In genomic region chr13:3807131-3807827, GRCm38 (mm10) we compare ENCODE assay signal across 30 mouse cellular contexts. TPM values are rescaled to one million over a fixed set of nuclear protein-coding genes. Genes with fewer than 3 reads are reported as not detected.
A peak's percentile ranks its signal among the peaks of the same experiment; 100 is the strongest.
DNase-seq lines count a peak whose midpoint lies in the region; ATAC-seq and TF ChIP-seq lines count a peak whose summit lies in the region.
"Had no signal": no experiment of that assay in that cellular context is flagged by ENCODE, and none has a peak within 500 bp of the region (broad histone marks: within the 10 kb centered on the region; RNA-seq: fewer than 3 reads in every experiment).

No protein-coding gene starts in this region.

- no peaks in the 10 kb centered on the region for H3K27me3 ChIP-seq in kidney, embryonic 15.5 days
- peaks cover 0 to 2% of the 10 kb centered on the region in 2 experiments; a peak in 1 of 4 replicates for H3K27me3 ChIP-seq in MEL (ENCODE audit: control insufficient read depth in 1 of 2, insufficient read depth in 2 of 2, low read length in 2 of 2)
- no peaks in the 10 kb centered on the region for H3K27me3 ChIP-seq in limb, embryonic 14.5 days (ENCODE audit: control insufficient read depth, insufficient read depth, low read length)
- H3K27me3 ChIP-seq: forebrain, embryonic 15.5 days; heart, embryonic 12.5 days; intestine, embryonic 15.5 days; midbrain, embryonic 15.5 days had no signal

- no peak for TF ChIP-seq EP300 in MEL (IDR thresholded peaks at IDR 0.05; ENCODE audit: low read depth in 1 of 2, low read length in 2 of 2)

- no peak overlapping the region for H3K9ac ChIP-seq in kidney, embryonic 15.5 days
- no peak overlapping the region for H3K9ac ChIP-seq in MEL (ENCODE audit: control insufficient read depth, low read depth, low read length, poor library complexity, severe bottlenecking)
- no peak overlapping the region for H3K9ac ChIP-seq in limb, embryonic 14.5 days (ENCODE audit: low read depth, low read length, severe bottlenecking)
- H3K9ac ChIP-seq: forebrain, embryonic 15.5 days; heart, embryonic 12.5 days; hindbrain, embryonic 14.5 days; intestine, embryonic 15.5 days; midbrain, embryonic 15.5 days had no signal

- TF ChIP-seq RAD21 in MEL (IDR thresholded peaks at IDR 0.05; ENCODE audit: low read depth, low read length) = no peak

- no peak for TF ChIP-seq POLR2A in MEL (IDR thresholded peaks at IDR 0.05; ENCODE audit: control insufficient read depth in 1 of 2, insufficient read depth in 1 of 2, low read depth in 1 of 2, low read length in 2 of 2, poor library complexity in 1 of 2)
- no peak for TF ChIP-seq POLR2A in limb, embryonic 14.5 days (IDR thresholded peaks at IDR 0.05; ENCODE audit: borderline replicate concordance, extremely low read depth, insufficient read depth, insufficient read length)

- peak; percentile 16 to 30 for DNase-seq in kidney, postnatal 36 days
- DNase-seq in MEL (ENCODE audit: low read depth, low spot score) (no peak), NIH3T3 (ENCODE audit: low read depth) (peak; percentile 42)
- peak; percentile 29 for DNase-seq in limb, embryonic 14.5 days (ENCODE audit: low spot score)
- no peak for DNase-seq in right cerebral cortex, postnatal 10 days (ENCODE audit: low spot score in 2 of 2)
- DNase-seq in layer of hippocampus, adult 9-10 months (ENCODE audit: low spot score) = no peak
- DNase-seq: cerebellum, adult 18-20 months; cerebellum, postnatal 36 days; heart, postnatal 14 days; lung, postnatal 10 days; retina, postnatal 1 day; thymus, postnatal 25 days had no signal

- H3K27ac ChIP-seq in kidney, embryonic 15.5 days = no peak overlapping the region
- no peak overlapping the region for H3K27ac ChIP-seq in MEL (ENCODE audit: control insufficient read depth, low read depth, low read length)
- H3K27ac ChIP-seq in limb, embryonic 14.5 days (replicated peaks; ENCODE audit: low read depth, low read length) = peak overlapping the region; percentile 70
- H3K27ac ChIP-seq: forebrain, embryonic 15.5 days; hindbrain, embryonic 14.5 days; intestine, embryonic 15.5 days; midbrain, embryonic 15.5 days; stomach, postnatal 0 days had no signal

- TF ChIP-seq CTCF in MEL (IDR thresholded peaks at IDR 0.05 in 2 of 3, conservative IDR thresholded peaks at IDR 0.05 in 1 of 3; ENCODE audit: control insufficient read depth in 1 of 3, insufficient read depth in 1 of 3, low read depth in 2 of 3, low read length in 3 of 3, poor library complexity in 1 of 3, severe bottlenecking in 1 of 3) = no peak

- no peaks in the 10 kb centered on the region for H3K9me3 ChIP-seq in kidney, embryonic 15.5 days (replicated peaks)
- H3K9me3 ChIP-seq in MEL (replicated peaks; ENCODE audit: insufficient read depth, low read length) = no peaks in the 10 kb centered on the region
- H3K9me3 ChIP-seq in limb, embryonic 14.5 days (ENCODE audit: control insufficient read depth, low read length) = no peaks in the 10 kb centered on the region
- H3K9me3 ChIP-seq: forebrain, embryonic 15.5 days; intestine, embryonic 15.5 days; midbrain, embryonic 15.5 days had no signal

- 80% methylated on average over 7 of the region's 7 CpGs for WGBS in kidney, embryonic 15.5 days
- WGBS in limb, embryonic 14.5 days = 63% methylated on average over 7 of the region's 7 CpGs

- peaks cover 17% of the 10 kb centered on the region; the same call in 1 of the 2 replicates for H3K4me1 ChIP-seq in kidney, embryonic 15.5 days
- H3K4me1 ChIP-seq in MEL (ENCODE audit: control insufficient read depth in 1 of 2, insufficient read depth in 2 of 2, low read length in 2 of 2) = peaks cover 0 to 3% of the 10 kb centered on the region in 2 experiments; a peak in 2 of 4 replicates
- H3K4me1 ChIP-seq in limb, embryonic 14.5 days (ENCODE audit: control insufficient read depth, insufficient read depth, low read length) = peaks cover 11% of the 10 kb centered on the region; the same call in 1 of the 2 replicates
- H3K4me1 ChIP-seq: forebrain, embryonic 15.5 days; heart, embryonic 12.5 days; intestine, embryonic 15.5 days; midbrain, embryonic 15.5 days had no signal

- H3K36me3 ChIP-seq in kidney, embryonic 15.5 days = no peaks in the 10 kb centered on the region
- H3K36me3 ChIP-seq in MEL (ENCODE audit: control insufficient read depth in 1 of 2, insufficient read depth in 2 of 2, low read length in 2 of 2) = peaks cover 0 to 2% of the 10 kb centered on the region in 2 experiments; a peak in 1 of 4 replicates
- H3K36me3 ChIP-seq in limb, embryonic 14.5 days (ENCODE audit: control insufficient read depth, insufficient read depth, low read length) = no peaks in the 10 kb centered on the region
- H3K36me3 ChIP-seq: forebrain, embryonic 15.5 days; heart, embryonic 12.5 days; intestine, embryonic 15.5 days; midbrain, embryonic 15.5 days had no signal

- no peak overlapping the region for H3K4me2 ChIP-seq in kidney, embryonic 15.5 days
- H3K4me2 ChIP-seq in limb, embryonic 14.5 days (replicated peaks; ENCODE audit: low read depth, low read length, severe bottlenecking) = no peak overlapping the region
- H3K4me2 ChIP-seq: forebrain, embryonic 15.5 days; heart, embryonic 12.5 days; hindbrain, embryonic 14.5 days; intestine, embryonic 15.5 days; midbrain, embryonic 15.5 days had no signal

- ATAC-seq in kidney, embryonic 15.5 days (replicated peaks; ENCODE audit: low FRiP score) = no peak
- ATAC-seq in limb, embryonic 14.5 days (ENCODE audit: low FRiP score, low read depth) = peak; percentile 78; the same call in 1 of the 2 replicates
- ATAC-seq: CD4-positive, CD25-positive, alpha-beta regulatory T cell, adult 4 months; forebrain, embryonic 15.5 days; intestine, embryonic 15.5 days; midbrain, embryonic 15.5 days had no signal

- no peaks in the 10 kb centered on the region for H3K79me2 ChIP-seq in MEL (ENCODE audit: control insufficient read depth, insufficient read depth, low read length, poor library complexity)

- H3K4me3 ChIP-seq in kidney, embryonic 15.5 days (replicated peaks) = no peak overlapping the region
- H3K4me3 ChIP-seq in MEL (ENCODE audit: control insufficient read depth in 1 of 2, insufficient read depth in 1 of 2, low read depth in 2 of 2, low read length in 2 of 2) = no peak overlapping the region
- no peak overlapping the region for H3K4me3 ChIP-seq in limb, embryonic 14.5 days (replicated peaks; ENCODE audit: low read length)
- H3K4me3 ChIP-seq: forebrain, embryonic 15.5 days; heart, embryonic 12.5 days; intestine, embryonic 15.5 days; midbrain, embryonic 15.5 days had no signal

TF ChIP-seq in MEL, 35 proteins besides CTCF, POLR2A, EP300 and RAD21:
- TF ChIP-seq ZNF384 (IDR thresholded peaks at IDR 0.05; ENCODE audit: low read depth, low read length) (peak; percentile 17; the same call in 1 of the 2 replicates), NELFE (IDR thresholded peaks at IDR 0.05; ENCODE audit: low read depth, low read length) (no peak)

RNA-seq across cellular contexts. Expression of gene Calml3, which starts 3.2 kb away (rescaled TPM):
- 0.45 and 0.74 TPM in 2 replicates for polyA plus RNA-seq in kidney, embryonic 15.5 days (2015; fragmentation: Nextera tagmentation; extraction: Ambion mirVana)
- not detected in 2 replicates for total RNA-seq in MEL (2012; rRNA removed)
- polyA plus RNA-seq in MEL (2012; ENCODE audit: insufficient read depth in 1 of 2, insufficient read length in 2 of 2, low read depth in 1 of 2, low replicate concordance in 2 of 2, missing spikeins in 1 of 2) = not detected
- polyA plus RNA-seq in limb, embryonic 14.5 days (2012; rRNA removed) = 9.1 and 12.7 TPM in 2 replicates
- polyA plus RNA-seq in limb, embryonic 14.5 days (2014; fragmentation: Nextera tagmentation; extraction: Ambion mirVana) = 5.4 and 7.4 TPM in 2 replicates
- total RNA-seq: adrenal gland, postnatal 4 days; ES-E14; layer of hippocampus, postnatal 10 days; megakaryocyte-erythroid progenitor cell, adult 5-6 weeks had no signal
- polyA plus RNA-seq: CD4-positive, CD25-positive, alpha-beta regulatory T cell, adult 4 months; forebrain, embryonic 15.5 days; heart, embryonic 12.5 days; hindbrain, embryonic 14.5 days; intestine, embryonic 15.5 days; liver, embryonic 16.5 days; midbrain, embryonic 15.5 days had no signal

RNA-seq across cellular contexts. Expression of gene Calm4, which starts 30.3 kb away (rescaled TPM):
- 0.17 and 3.2 TPM in 2 replicates for polyA plus RNA-seq in kidney, embryonic 15.5 days (2015; fragmentation: Nextera tagmentation; extraction: Ambion mirVana)
- not detected in 2 replicates for total RNA-seq in MEL (2012; rRNA removed)
- not detected for polyA plus RNA-seq in MEL (2012; ENCODE audit: insufficient read depth in 1 of 2, insufficient read length in 2 of 2, low read depth in 1 of 2, low replicate concordance in 2 of 2, missing spikeins in 1 of 2)
- 3.6 and 8.6 TPM in 2 replicates for polyA plus RNA-seq in limb, embryonic 14.5 days (2012; rRNA removed)
- polyA plus RNA-seq in limb, embryonic 14.5 days (2014; fragmentation: Nextera tagmentation; extraction: Ambion mirVana) = 21.5 and 51.5 TPM in 2 replicates
- total RNA-seq: adrenal gland, adult 18-20 months; adrenal gland, postnatal 4 days; ES-E14; heart, postnatal 14 days; layer of hippocampus, postnatal 10 days; left cerebral cortex, adult 8-10 months; megakaryocyte-erythroid progenitor cell, adult 5-6 weeks; neutrophil, adult 5-6 weeks had no signal
- polyA plus RNA-seq: CD4-positive, CD25-positive, alpha-beta regulatory T cell, adult 4 months; forebrain, embryonic 15.5 days; gonadal fat pad, adult 2 months; heart, embryonic 12.5 days; hindbrain, embryonic 14.5 days; intestine, embryonic 15.5 days; limb, embryonic 11.5 days; liver, embryonic 16.5 days; midbrain, embryonic 15.5 days had no signal

RNA-seq across cellular contexts. Expression of gene Calm5, which starts 46.7 kb away (rescaled TPM):
- not detected in 2 replicates for polyA plus RNA-seq in kidney, embryonic 15.5 days (2015; fragmentation: Nextera tagmentation; extraction: Ambion mirVana)
- total RNA-seq in MEL (2012; rRNA removed) = not detected in 2 replicates
- not detected for polyA plus RNA-seq in MEL (2012; ENCODE audit: insufficient read depth in 1 of 2, insufficient read length in 2 of 2, low read depth in 1 of 2, low replicate concordance in 2 of 2, missing spikeins in 1 of 2)
- polyA plus RNA-seq in limb, embryonic 14.5 days (2012; rRNA removed) = not detected in 2 replicates
- polyA plus RNA-seq in limb, embryonic 14.5 days (2014; fragmentation: Nextera tagmentation; extraction: Ambion mirVana) = 0.47 and 0.94 TPM in 2 replicates
- total RNA-seq: adrenal gland, adult 18-20 months; adrenal gland, postnatal 4 days; ES-E14; heart, postnatal 14 days; layer of hippocampus, postnatal 10 days; left cerebral cortex, adult 8-10 months; megakaryocyte-erythroid progenitor cell, adult 5-6 weeks; neutrophil, adult 5-6 weeks had no signal
- polyA plus RNA-seq: CD4-positive, CD25-positive, alpha-beta regulatory T cell, adult 4 months; forebrain, embryonic 15.5 days; gonadal fat pad, adult 2 months; heart, embryonic 12.5 days; hindbrain, embryonic 14.5 days; intestine, embryonic 15.5 days; limb, embryonic 11.5 days; liver, embryonic 16.5 days; midbrain, embryonic 15.5 days; stomach, postnatal 0 days had no signal

Comparison
In these comparisons a context has a peak if more than half of its experiments do, and no peak if none do; other contexts are left out.
1. DNase-seq: peak in kidney, postnatal 36 days (2 of 2), NIH3T3 (single experiment) and limb, embryonic 14.5 days (single experiment); none in MEL (single experiment), right cerebral cortex, postnatal 10 days (0 of 2) and layer of hippocampus, adult 9-10 months (single experiment).